Mouse (Mus musculus): ENCODE measurements at regions not wholly inside any gene's neighbourhood (a gene's known extent, or its start where the extent isn't known, plus 50 kb on each side); places are given as distances from the start of the nearest gene placed in this dataset.

DNA sequence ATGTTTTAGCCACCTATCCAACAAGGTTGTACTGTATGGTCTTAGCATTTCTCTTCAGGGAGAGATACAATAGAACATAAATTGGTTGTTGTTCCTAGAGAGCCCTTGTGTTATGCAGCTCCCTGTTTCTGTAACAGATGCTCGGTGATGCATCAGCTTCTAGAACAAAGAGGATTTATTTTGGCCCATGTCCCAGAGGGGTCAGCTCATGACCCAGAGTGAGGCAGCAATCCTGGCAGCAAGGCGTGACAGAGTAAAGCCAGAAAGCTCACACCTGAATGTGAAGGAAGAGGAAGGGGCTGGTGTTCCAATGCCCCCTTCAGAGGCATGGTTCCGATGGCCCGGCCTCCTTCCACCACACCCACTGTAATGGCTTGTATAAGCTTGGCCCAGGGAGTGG, 88.8 kb downstream of the Ets2 start:
- intact Hi-C loops (cut with DNase I), result no loop called here
- no peak for DNase-seq (ENCODE audit: low spot score in 2 of 2)

GRCm38 (mm10) chr16:95789548-95789947, 87.7 kb downstream of the Ets2 start:
- no peak for DNase-seq (ENCODE audit: low spot score in 2 of 2)
- intact Hi-C loops (cut with DNase I), result no loop called here

DNA sequence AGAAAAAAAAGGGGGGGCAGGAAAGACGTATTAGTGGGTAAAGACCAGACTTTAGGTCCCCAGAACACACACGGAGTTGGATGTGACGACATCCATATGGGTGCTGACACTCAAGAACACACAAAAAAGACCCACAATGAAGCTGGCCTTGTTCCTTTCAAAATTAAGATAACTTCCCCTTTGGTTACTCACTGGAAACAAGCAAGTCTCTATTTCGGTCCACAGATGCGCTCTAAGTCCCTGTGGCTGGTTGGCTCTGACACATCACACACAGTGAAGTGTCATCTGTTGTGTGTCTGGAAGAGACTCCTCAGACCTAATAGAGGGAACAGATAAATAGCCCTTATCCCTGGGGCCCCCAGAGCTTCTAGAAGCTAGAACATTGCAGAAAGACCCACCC, 79.8 kb downstream of the Ets2 start:
- DNase-seq (ENCODE audit: low spot score in 2 of 2), result no peak
- intact Hi-C loops (cut with DNase I), result no loop called here

GRCm38 (mm10) chr16:95780431-95780830, 78.6 kb downstream of the Ets2 start:
- intact Hi-C loops (cut with DNase I), result no loop called here
- no peak for DNase-seq (ENCODE audit: low spot score in 2 of 2)

DNA sequence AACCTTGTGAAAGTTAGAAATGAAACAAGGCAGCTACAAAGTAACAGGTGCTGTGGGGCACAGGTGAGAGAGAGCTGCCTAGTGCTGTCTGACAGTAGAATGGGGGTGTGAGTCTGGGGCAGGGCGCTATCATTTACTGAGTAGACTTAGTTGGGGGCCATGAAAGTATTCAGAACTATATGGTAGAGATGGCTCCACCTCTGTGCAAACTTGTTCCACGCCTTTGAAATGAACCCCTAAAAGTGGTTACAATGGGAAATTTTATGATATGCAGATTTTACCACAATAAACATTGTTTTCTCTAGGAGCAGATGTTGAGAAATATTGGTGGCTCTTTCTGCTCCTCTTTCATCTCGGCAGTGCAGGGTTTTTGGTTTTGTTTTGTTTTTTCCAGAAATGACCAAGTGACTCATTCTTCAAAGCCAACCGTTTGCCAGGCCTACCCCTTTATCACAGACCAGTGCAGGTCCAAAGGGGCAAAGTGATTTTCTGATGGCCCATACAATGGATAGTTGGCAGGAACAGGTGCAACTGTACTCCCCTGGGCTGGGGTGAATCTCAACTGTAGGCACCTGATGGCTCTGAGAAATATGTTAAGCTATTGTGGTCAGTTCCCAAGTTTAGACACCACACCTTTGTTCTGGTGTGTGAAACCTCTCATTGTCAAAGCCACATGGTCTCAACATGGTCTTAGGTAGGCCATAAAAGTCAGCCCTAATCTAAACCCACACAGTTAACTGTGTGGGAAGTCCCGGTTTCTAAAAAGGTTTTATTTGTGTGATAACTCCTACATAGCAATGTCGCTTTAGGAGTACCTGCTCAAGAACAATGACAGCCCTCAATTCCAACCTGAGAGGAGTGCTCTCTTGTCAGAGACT, 77.2 kb downstream of the Ets2 start:
- intact Hi-C loops (cut with DNase I), result loop anchor here (5.0 kb wide), 1 partner anchor 38 kb away; no protein-coding TSS in a partner anchor
- no peak for DNase-seq (ENCODE audit: low spot score in 2 of 2)

GRCm38 (mm10) chr16:95778173-95778572, 76.3 kb downstream of the Ets2 start:
- intact Hi-C loops (cut with DNase I), result loop anchor here (5.0 kb wide), 1 partner anchor 39 kb away; no protein-coding TSS in a partner anchor
- DNase-seq (ENCODE audit: low spot score in 2 of 2), result peak in 1 of 2 experiments; percentile 34

GRCm38 (mm10) chr16:95776610-95777363, 74.9 kb downstream of the Ets2 start:
- no peak for DNase-seq (ENCODE audit: low spot score in 2 of 2)
- intact Hi-C loops (cut with DNase I), result loop anchor here (5.0 kb wide), 1 partner anchor 41 kb away; no protein-coding TSS in a partner anchor

- DNase-seq (ENCODE audit: low spot score in 2 of 2), result no peak
- intact Hi-C loops (cut with DNase I), result loop anchor here (5.0 kb wide), 1 partner anchor 41 kb away; no protein-coding TSS in a partner anchor
Observed at GRCm38 (mm10) chr16:95776010-95776409, 74.1 kb downstream of the Ets2 start.

DNA sequence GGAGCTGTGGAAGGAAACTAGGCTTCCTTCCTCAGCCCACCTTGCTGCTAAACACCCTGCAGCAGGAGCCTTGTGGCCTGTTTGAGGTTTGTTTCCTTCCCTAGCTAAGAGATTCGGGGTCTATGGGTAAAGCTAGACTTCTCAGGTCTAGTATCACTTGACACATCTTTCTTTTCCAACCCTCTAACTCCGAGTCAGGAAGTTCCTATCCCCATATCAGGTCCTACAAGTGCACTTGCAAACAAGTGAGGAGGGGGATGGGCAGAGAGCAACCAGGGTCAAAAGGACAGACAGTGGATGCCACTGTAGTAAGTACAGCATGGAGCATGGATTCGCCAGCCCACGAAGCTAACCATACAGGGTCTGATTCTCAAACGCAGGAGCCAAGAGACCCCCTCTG, 73.5 kb downstream of the Ets2 start:
- DNase-seq (ENCODE audit: low spot score in 2 of 2), result no peak

DNA sequence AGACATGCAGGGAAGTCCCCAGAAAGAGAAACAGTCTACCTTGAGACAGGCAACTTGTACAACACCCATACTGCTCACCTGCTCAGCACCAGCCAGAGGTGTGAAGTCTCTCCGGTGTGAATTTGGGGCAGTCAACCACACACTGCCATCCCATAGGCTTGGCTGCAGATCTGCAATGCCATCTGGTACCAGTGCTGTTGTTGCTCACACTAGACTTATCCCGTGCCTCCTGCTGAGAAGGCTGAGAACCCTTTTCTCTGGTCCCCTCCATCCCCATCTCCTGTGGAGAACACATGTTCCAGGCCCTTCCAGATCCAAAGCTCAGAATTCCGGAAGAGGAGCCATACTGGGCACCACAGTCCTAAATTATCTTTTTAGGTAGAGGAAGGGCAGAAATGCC, 71.3 kb downstream of the Ets2 start:
- intact Hi-C loops (cut with DNase I), result no loop called here
- no peak for DNase-seq (ENCODE audit: low spot score in 2 of 2)

More for the DNA sequence above, 73.5 kb downstream of the Ets2 start:
- intact Hi-C loops (cut with DNase I), result loop anchor here (5.0 kb wide), 1 partner anchor 42 kb away; no protein-coding TSS in a partner anchor
